Mouse (Mus musculus): ENCODE data around the gene Txndc12. TPM values are rescaled to one million over a fixed set of nuclear protein-coding genes. Genes with fewer than 3 reads are reported as not detected.

The Txndc12 gene
- polyA plus RNA-seq, 1 experiment: 0.05 TPM

GRCm38 (mm10) chr4:108877901-108878300, 43.5 kb downstream of the Txndc12 start:
- Histone ChIP-seq H3K9me3 (ENCODE audit: control insufficient read depth, low read length) (no peaks in the 10 kb centered on the region), H3K4me3 (replicated peaks) (no peak overlapping the region), H3K4me1 (ENCODE audit: control insufficient read depth) (peaks cover 14% of the 10 kb centered on the region), H3K36me3 (ENCODE audit: control insufficient read depth) (no peaks in the 10 kb centered on the region), H3K27me3 (ENCODE audit: control insufficient read depth) (peaks cover 39% of the 10 kb centered on the region)
- TF ChIP-seq TAL1 (IDR thresholded peaks at IDR 0.05; ENCODE audit: low read length) (no peak), GATA1 (IDR thresholded peaks at IDR 0.05; ENCODE audit: low read length) (no peak)

- Histone ChIP-seq H3K4me3 (replicated peaks) (peak within 1 kb of the TSS; percentile 54), H3K4me1 (ENCODE audit: control insufficient read depth) (peaks cover 14% of the 10 kb centered on the region), H3K9me3 (ENCODE audit: control insufficient read depth, low read length) (no peaks in the 10 kb centered on the region), H3K36me3 (ENCODE audit: control insufficient read depth) (no peaks in the 10 kb centered on the region), H3K27me3 (ENCODE audit: control insufficient read depth) (peaks cover 44% of the 10 kb centered on the region)
- TF ChIP-seq GATA1 (IDR thresholded peaks at IDR 0.05; ENCODE audit: low read length) (no peak), TAL1 (IDR thresholded peaks at IDR 0.05; ENCODE audit: low read length) (no peak)
These were observed 44.8 kb downstream of the Txndc12 start, which contains the start of gene Rab3b for GRCm38 (mm10) chr4:108878963-108879822. Rab3b (plus strand) TSS chr4:108879063.

GRCm38 (mm10) chr4:108883815-108884214, 49.4 kb downstream of the Txndc12 start:
- no peaks in the 10 kb centered on the region for H3K36me3 ChIP-seq (ENCODE audit: control insufficient read depth)
- peaks cover 10% of the 10 kb centered on the region for H3K4me1 ChIP-seq (ENCODE audit: control insufficient read depth)
- no peaks in the 10 kb centered on the region for H3K9me3 ChIP-seq (ENCODE audit: control insufficient read depth, low read length)
- H3K4me3 ChIP-seq (replicated peaks): no peak overlapping the region
- peaks cover 27% of the 10 kb centered on the region for H3K27me3 ChIP-seq (ENCODE audit: control insufficient read depth)
- TF ChIP-seq TAL1 (IDR thresholded peaks at IDR 0.05; ENCODE audit: low read length) (no peak), GATA1 (IDR thresholded peaks at IDR 0.05; ENCODE audit: low read length) (no peak)

GRCm38 (mm10) chr4:108887456-108887855, 53.1 kb downstream of the Txndc12 start:
- Histone ChIP-seq H3K4me3 (replicated peaks) (no peak overlapping the region), H3K36me3 (ENCODE audit: control insufficient read depth) (no peaks in the 10 kb centered on the region), H3K4me1 (ENCODE audit: control insufficient read depth) (no peaks in the 10 kb centered on the region), H3K27me3 (ENCODE audit: control insufficient read depth) (peaks cover 7% of the 10 kb centered on the region), H3K9me3 (ENCODE audit: control insufficient read depth, low read length) (no peaks in the 10 kb centered on the region)
- TF ChIP-seq GATA1 (IDR thresholded peaks at IDR 0.05; ENCODE audit: low read length): no peak
- TF ChIP-seq TAL1 (IDR thresholded peaks at IDR 0.05; ENCODE audit: low read length): no peak

- TF ChIP-seq TAL1 (IDR thresholded peaks at IDR 0.05; ENCODE audit: low read length) (no peak), GATA1 (IDR thresholded peaks at IDR 0.05; ENCODE audit: low read length) (no peak)
- Histone ChIP-seq H3K4me3 (replicated peaks) (no peak overlapping the region), H3K27me3 (ENCODE audit: control insufficient read depth) (peaks cover 9% of the 10 kb centered on the region), H3K36me3 (ENCODE audit: control insufficient read depth) (no peaks in the 10 kb centered on the region), H3K9me3 (ENCODE audit: control insufficient read depth, low read length) (no peaks in the 10 kb centered on the region), H3K4me1 (ENCODE audit: control insufficient read depth) (no peaks in the 10 kb centered on the region)
These were observed 56.5 kb downstream of the Txndc12 start for GRCm38 (mm10) chr4:108890876-108891275.

DNA sequence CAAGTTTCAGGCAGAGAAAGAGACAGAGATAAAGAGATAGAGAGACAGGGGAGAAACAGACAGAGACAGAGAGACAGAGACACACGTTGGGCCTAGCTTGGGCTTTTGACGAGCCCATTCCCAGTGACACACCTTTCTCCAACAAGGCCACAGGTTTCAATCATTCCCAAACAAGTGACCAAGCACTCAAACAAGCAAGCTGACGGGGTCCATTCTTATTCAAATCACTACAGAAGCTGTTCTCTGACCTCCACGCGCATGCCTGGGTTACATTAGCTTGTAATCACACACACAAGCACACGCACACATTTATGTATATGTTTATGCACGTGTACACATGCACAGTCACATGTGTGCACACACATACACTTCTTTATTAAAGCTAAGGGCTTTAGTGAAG, 66.0 kb downstream of the Txndc12 start:
- Histone ChIP-seq H3K4me3 (replicated peaks) (no peak overlapping the region), H3K4me1 (ENCODE audit: control insufficient read depth) (no peaks in the 10 kb centered on the region), H3K27me3 (ENCODE audit: control insufficient read depth) (peaks cover 15% of the 10 kb centered on the region), H3K36me3 (ENCODE audit: control insufficient read depth) (no peaks in the 10 kb centered on the region), H3K9me3 (ENCODE audit: control insufficient read depth, low read length) (no peaks in the 10 kb centered on the region)
- TF ChIP-seq TAL1 (IDR thresholded peaks at IDR 0.05; ENCODE audit: low read length) (no peak), GATA1 (IDR thresholded peaks at IDR 0.05; ENCODE audit: low read length) (no peak)

GRCm38 (mm10) chr4:108902886-108903285, 68.5 kb downstream of the Txndc12 start:
- Histone ChIP-seq H3K9me3 (ENCODE audit: control insufficient read depth, low read length) (no peaks in the 10 kb centered on the region), H3K36me3 (ENCODE audit: control insufficient read depth) (no peaks in the 10 kb centered on the region), H3K4me3 (replicated peaks) (no peak overlapping the region), H3K4me1 (ENCODE audit: control insufficient read depth) (no peaks in the 10 kb centered on the region), H3K27me3 (ENCODE audit: control insufficient read depth) (peaks cover 36% of the 10 kb centered on the region)
- TF ChIP-seq TAL1 (IDR thresholded peaks at IDR 0.05; ENCODE audit: low read length) (no peak), GATA1 (IDR thresholded peaks at IDR 0.05; ENCODE audit: low read length) (no peak)

- no peak for TF ChIP-seq GATA1 (IDR thresholded peaks at IDR 0.05; ENCODE audit: low read length)
- TF ChIP-seq TAL1 (IDR thresholded peaks at IDR 0.05; ENCODE audit: low read length): no peak
- Histone ChIP-seq H3K4me1 (ENCODE audit: control insufficient read depth) (no peaks in the 10 kb centered on the region), H3K27me3 (ENCODE audit: control insufficient read depth) (peaks cover 36% of the 10 kb centered on the region), H3K9me3 (ENCODE audit: control insufficient read depth, low read length) (no peaks in the 10 kb centered on the region), H3K36me3 (ENCODE audit: control insufficient read depth) (no peaks in the 10 kb centered on the region), H3K4me3 (replicated peaks) (no peak overlapping the region)
These were observed 68.9 kb downstream of the Txndc12 start for GRCm38 (mm10) chr4:108903346-108903745.

GRCm38 (mm10) chr4:108904076-108904475, 69.7 kb downstream of the Txndc12 start:
- peaks cover 39% of the 10 kb centered on the region for H3K27me3 ChIP-seq (ENCODE audit: control insufficient read depth)
- H3K4me3 ChIP-seq (replicated peaks): no peak overlapping the region
- H3K9me3 ChIP-seq (ENCODE audit: control insufficient read depth, low read length): no peaks in the 10 kb centered on the region
- no peaks in the 10 kb centered on the region for H3K4me1 ChIP-seq (ENCODE audit: control insufficient read depth)
- no peak for TF ChIP-seq TAL1 (IDR thresholded peaks at IDR 0.05; ENCODE audit: low read length)
- no peaks in the 10 kb centered on the region for H3K36me3 ChIP-seq (ENCODE audit: control insufficient read depth)
